Mouse (Mus musculus): ENCODE data around the gene Gjc1.

Gene Gjc1

GRCm38 (mm10) chr11:102819021-102819782 lies at the start of gene Gjc1:
TSS of gene Gjc1 (minus strand) at chr11:102819700.
- peak; percentile 57 to 67 for DNase-seq (ENCODE audit: low spot score in 2 of 2)

DNA sequence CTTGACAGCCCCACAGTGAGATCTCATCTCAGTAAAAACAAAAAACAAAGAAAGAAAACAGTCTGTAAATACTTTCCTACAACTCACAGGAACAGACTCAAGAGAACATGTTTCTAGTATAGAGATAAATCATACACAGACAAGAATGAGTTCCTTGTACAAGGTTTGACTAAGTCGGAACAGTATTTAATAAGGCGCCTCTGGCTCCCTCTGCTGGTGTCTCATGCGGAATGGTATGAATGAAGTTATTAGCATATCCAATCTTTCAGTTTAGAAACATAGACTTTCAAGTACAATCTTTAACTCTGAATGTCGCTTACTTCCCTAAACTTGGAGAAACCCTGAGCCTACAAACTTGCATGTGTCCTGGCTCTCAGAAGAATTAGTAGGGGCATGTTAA lies 44.8 kb upstream of the Gjc1 start:
- DNase-seq (ENCODE audit: low spot score in 2 of 2), result peak in 1 of 2 experiments; percentile 57

- no peak for DNase-seq (ENCODE audit: low spot score in 2 of 2)
These were observed 40.4 kb upstream of the Gjc1 start for GRCm38 (mm10) chr11:102859933-102860332.

DNA sequence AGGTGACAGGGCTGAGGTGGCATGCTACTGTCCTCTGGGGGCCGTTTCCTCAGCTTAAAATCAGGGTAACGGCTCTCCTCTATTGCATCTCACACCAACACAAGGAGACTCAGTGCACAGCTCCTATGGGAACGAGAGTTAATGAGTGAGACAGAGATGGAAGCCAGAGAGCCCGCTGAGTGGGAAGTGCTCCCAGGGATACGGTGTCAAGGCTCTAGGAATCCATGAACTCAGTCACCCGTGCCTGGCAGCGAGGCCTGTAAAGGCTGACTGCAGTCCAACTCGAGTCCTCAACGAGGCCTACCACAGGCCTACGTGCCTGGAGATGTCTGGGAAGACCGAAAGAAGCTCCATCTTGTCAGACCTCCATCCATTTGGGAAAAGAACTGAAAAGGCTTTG lies 39.5 kb upstream of the Gjc1 start:
- no peak for DNase-seq (ENCODE audit: low spot score in 2 of 2)

DNA sequence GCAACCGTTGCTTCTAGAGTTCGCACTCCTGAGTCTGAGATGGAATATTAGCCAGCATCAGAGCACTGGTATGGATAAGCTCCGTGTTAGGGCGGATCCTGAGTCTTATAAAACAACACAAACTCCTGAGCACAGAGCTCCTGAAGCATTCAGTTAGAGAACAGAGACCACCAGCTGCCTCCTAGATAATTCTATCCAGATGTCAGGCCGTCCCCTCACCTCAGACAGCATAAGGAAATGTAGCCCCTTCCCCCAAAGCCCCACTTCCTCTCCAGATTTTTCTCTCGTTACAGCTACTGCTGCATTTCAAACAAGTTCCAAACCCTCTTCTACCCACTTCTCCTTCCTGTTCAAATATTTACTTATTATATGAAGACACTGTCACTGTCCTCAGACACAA lies 36.4 kb upstream of the Gjc1 start:
- no peak for DNase-seq (ENCODE audit: low spot score in 2 of 2)

DNA sequence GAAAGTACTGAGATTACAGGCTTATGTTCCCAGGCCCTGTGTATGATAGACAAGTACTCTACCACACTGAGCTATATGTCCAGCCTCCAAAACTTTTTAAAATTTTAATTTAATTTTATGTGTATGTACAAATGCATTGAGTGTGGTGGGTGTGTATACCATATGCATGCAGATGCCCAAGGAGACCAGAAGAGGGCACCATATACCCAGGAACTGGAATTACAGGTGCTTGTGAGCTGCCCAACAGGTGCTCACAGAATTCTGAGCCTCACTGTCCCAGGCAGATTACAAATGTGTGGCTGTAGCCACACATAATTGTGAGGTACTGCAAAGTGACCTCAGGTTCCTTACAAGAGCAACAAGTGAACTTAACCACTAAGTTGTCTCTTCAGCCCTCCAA lies 34.3 kb upstream of the Gjc1 start:
- DNase-seq (ENCODE audit: low spot score in 2 of 2), result no peak

DNA sequence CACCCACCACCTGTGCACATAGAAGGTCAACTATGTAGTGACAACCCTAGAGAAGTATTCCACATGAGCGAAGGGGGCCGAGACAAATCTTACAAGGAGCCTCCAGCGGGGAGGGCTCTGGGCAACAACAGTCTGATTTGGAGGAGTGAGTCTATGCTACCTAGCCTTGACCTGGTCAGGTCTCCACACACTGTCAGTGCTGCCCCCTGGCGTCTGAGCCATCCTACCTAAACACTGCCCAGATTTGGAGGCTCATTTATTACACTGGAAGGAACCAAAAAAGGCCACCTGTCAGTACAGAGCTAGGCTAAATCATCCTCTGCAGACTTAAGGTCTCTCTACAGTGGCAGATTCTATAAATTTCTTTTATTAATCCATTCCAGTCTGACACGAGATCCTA lies 32.4 kb upstream of the Gjc1 start:
- DNase-seq (ENCODE audit: low spot score in 2 of 2), result peak in 1 of 2 experiments; percentile 46

DNA sequence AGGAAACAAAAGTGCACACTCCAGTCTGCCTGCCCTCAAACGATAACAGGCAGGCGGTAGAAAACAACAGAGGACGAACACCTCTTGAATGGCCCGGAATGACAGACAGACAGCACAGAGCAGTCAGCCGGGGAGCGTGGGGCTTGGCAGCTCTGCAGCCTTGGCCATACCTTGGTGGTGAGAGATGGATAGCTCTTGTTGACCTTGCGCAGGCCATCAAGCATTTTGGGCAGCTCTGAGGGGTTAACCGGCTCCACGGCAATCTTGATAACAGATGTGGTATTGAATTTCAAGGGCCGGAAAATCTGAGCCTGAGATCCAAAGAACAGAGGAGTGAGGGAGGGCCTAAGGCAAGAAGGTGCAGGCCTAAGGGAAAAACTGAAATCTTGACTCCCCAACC lies 26.4 kb upstream of the Gjc1 start:
- DNase-seq (ENCODE audit: low spot score in 2 of 2), result no peak

DNA sequence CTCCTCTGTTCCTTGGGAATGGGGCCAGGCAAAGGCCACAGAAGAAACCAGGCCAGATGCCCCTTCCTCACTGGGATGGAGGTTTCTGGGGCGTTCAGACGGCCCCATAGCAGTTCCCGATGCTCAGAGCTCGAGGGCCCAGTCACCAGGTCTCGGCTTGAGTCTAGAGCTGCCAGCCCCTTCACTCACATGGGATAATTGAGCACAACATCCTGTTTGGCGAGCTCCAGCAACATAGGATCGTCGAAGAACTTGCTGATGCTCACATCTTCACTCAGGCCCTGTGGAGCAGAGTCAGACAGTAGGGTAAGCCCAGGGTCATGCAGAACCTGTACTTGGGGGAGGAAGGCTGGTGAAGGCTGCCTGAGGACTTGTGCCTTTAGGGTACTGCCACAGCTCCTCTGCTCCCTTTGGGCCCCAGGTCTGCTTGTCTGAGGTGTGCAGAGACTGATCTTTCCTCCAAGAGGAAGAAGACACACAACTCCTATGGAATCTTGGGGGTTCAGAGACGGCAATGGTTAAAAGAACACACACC lies 19.2 kb upstream of the Gjc1 start:
- DNase-seq (ENCODE audit: low spot score in 2 of 2), result no peak

GRCm38 (mm10) chr11:102838126-102838525 lies 18.6 kb upstream of the Gjc1 start:
- DNase-seq (ENCODE audit: low spot score in 2 of 2), result peak; percentile 56 to 75

- DNase-seq (ENCODE audit: low spot score in 2 of 2), result no peak
These were observed 17.9 kb upstream of the Gjc1 start for GRCm38 (mm10) chr11:102837385-102837784.

DNA sequence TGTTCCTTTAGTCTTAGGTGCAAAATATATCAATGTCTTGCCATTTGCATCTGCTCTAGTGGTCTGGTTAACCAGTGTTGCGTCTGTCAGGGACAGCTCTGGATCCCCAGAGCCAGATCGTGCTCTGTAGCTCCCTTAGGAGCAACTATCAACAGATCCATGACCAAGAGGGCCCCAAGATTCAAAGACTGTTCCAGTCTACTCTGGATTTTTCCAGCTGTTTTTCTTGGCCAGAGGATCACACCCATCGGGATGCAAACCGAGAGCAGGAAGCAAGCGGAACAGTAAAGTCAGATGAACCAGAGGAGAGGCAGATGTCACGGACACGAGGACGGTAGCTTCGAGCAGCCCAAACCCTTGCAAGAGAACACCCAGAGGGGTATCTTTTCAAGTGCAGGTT lies 16.6 kb upstream of the Gjc1 start:
- peak; percentile 49 to 68 for DNase-seq (ENCODE audit: low spot score in 2 of 2)

DNA sequence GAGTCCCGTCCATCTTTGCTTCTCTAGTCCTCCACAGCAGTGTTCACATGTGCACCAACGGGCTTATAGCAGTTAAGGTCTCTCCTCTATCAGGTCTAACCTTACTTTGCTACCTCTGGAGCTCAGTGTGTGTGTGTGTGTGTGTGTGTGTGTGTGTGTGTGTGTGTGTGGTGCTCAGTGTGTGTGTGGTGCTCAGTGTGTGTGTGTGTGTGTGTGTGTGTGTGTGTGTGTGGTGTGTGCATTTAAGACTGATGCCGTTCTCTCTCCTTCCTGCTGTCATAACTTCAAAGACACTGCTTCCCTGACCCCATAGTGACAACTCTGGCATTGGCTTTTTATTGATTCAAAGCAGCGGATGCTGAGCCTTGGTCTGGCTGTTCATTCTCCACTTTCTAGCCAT lies 16.0 kb upstream of the Gjc1 start, which contains the start of gene Higd1b:
Higd1b (plus strand) TSS at position 301 of the 400 bp plus-strand sequence.
- no peak for DNase-seq (ENCODE audit: low spot score in 2 of 2)

DNA sequence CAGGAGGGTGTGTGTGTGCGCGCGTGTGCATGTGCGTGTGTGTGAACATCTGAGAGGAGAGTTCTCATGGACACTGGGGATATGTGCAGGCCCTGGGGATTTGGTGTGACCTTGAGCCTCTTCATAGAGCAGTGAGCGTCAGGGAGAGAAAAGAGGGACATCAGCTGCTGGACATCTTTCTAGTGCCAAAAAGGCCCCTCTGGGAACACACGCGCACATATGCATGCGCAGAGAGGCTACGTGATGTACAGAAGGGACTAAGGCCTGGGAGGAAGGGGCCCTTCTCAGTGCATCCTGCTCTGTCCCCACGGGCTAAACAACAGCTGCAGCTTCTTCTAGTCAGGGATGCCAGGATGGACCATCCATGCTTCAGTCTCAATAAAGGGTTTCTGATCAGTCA lies 14.7 kb upstream of the Gjc1 start:
- peak; percentile 41 to 57 for DNase-seq (ENCODE audit: low spot score in 2 of 2)

DNA sequence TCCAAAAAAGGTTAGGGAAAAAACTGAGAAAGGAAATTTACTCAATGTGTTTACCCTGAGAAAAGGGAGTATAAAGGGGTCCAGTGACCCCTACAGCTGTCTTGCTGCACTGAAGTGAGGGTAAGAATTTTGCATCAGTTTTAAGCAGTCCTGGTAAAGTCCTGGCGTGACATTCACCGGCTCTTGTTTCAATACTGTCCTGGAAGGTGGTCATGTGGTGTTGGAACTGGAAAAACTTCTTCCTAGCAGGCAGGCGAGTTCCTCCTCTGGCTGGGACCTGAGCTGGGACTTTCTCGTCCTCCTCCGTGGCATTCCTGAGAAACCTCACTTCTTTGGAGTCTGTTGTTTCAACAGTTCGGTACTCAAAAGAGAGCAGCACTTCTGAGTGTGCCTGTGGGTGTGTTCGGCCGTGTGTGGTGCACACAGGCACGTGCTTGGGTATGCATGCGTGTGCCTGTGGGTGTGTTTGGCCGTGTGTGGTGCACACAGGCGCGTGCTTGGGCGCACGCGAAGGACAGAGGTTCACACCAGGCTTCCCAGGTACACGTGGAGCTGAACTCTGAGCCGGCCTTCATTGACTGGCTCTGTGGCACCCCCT lies 13.3 kb upstream of the Gjc1 start:
- DNase-seq (ENCODE audit: low spot score in 2 of 2), result no peak

DNA sequence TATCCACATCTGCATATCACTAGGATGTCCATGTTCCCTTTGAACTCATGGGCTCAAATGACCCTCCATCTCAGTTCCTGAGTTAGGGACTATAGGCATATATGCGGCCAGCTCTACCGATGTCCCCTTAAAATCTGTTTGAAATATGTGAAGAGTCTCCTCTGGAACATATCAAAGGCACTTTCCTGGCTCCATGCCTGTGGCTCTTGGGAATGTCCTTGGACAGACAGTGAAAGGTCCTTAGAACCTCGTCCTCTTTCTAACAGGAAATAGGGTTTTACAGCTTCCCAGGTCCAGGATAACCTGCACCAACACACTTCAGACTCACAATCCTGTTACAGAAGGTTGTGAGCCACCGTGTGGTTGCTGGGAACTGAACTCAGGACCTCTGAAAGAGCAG lies 10.8 kb upstream of the Gjc1 start:
- no peak for DNase-seq (ENCODE audit: low spot score in 2 of 2)

DNA sequence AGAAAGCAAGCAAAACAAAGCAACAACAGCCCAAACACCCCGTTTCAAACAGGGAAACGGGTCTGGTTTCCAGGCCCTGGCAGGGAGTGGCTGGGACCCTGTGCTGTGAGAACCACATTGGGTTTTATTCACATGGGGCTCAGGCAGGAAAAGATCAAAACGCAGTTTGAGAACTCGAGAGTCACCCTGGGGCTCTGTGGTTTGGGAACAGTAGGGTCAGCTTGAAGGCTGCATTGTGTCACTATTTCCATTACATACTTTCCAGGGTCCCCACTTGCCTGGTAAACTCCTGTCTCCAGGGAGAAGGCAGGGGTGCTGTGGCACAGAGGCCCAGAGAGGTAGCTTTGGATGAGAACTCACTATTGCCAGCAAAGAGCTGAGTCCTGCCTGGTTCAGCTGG lies 7.6 kb upstream of the Gjc1 start:
- no peak for DNase-seq (ENCODE audit: low spot score in 2 of 2)

GRCm38 (mm10) chr11:102826476-102826875 lies 7.0 kb upstream of the Gjc1 start:
- DNase-seq (ENCODE audit: low spot score in 2 of 2), result no peak

DNA sequence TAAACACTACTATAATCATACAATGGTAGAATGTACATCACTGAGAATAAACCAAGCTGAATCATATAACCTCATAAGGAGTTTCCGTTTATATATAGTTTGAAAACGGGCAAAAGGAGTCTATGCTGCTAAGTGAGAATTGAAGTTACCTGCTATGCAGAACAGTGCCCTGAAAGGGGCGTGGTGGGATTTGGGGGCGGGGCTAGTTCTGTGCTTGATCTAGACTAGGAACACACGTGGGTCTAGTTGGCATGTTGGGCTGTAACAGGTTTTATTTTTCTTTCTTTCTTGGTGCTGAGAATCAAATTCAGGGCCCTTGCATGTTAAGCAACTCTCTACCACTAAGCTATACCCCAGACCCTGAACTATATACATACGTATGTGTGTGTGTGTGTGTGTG lies 1.7 kb upstream of the Gjc1 start:
- DNase-seq (ENCODE audit: low spot score in 2 of 2), result no peak

GRCm38 (mm10) chr11:102820432-102820831 lies 932 bp upstream of the Gjc1 start:
- no peak for DNase-seq (ENCODE audit: low spot score in 2 of 2)

- no peak for DNase-seq (ENCODE audit: low spot score in 2 of 2)
These were observed 384 bp upstream of the Gjc1 start for GRCm38 (mm10) chr11:102819783-102820385.

DNA sequence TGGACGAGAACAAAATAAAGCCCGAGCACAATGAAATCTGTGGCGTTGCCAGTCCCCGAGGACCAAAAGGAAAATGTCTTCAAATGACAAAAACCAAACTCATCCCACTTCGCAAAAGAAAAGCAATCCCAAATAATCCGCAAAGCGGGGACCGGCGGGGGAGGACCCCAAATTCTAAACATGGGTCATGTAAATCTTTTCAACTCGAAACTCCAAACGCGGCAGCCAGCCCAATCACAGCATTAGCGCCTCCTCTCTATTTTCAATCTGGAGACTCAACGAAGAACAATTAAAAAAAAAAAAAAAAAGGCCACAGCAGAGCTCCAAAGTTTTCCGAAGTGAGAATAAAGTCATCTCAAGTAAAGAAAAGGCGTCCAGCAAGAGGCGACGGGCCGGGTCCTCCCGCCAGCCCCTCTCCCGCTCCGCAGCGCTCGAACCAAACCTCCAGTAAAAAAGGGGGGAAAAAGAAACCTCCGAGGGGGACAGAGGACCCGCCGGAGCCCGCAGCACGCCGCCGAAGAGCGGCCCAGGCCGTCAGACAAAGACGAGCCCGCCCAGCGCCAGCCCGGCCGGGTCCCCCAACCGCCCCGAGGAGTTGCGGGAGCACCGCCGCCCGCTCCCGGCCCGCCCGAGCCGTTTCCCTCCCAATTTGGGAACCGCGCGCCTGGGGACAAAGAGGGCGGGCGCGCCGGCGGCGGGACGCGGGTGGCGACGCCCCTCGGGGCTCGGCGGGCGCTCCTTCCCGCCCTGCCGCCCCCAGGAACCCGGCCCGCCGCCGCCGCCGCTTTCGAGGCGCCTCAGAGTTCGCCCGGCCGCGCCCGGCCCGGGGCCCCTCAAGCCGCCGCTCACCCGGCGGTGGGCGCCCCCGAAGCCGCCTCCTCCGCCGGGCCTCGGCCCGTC lies 1.1 kb downstream of the Gjc1 start:
- DNase-seq (ENCODE audit: low spot score in 2 of 2), result no peak
